Comparison of ENCODE assay signal across 8 mouse cellular contexts in genomic region chr2:104742741-104743064, GRCm38 (mm10). TPM values are rescaled to one million over a fixed set of nuclear protein-coding genes. Genes with fewer than 3 reads are reported as not detected.
DNase-seq lines count a peak whose midpoint lies in the region; ATAC-seq and TF ChIP-seq lines count a peak whose summit lies in the region.

Gene Depdc7, minus strand, starts transcription at chr2:104742878.

- TF ChIP-seq CTCF in hindbrain, postnatal 0 days (IDR thresholded peaks at IDR 0.05; ENCODE audit: low read depth): no peak
- TF ChIP-seq CTCF in left cerebral cortex, adult 2 months (IDR thresholded peaks at IDR 0.05): no peak

- DNase-seq in WW6 (ENCODE audit: low read depth, low spot score): peak; percentile 93
- peak; percentile 75 to 84 for DNase-seq in cerebellum, postnatal 36 days
- peak; percentile 83 to 87 for DNase-seq in gastrocnemius, adult 8-10 months (ENCODE audit: low spot score in 2 of 2)
- peak; percentile 78 for DNase-seq in hindbrain, postnatal 0 days (ENCODE audit: low spot score)
- DNase-seq in left cerebral cortex, adult 2 months (ENCODE audit: extremely low spot score in 1 of 2, low spot score in 2 of 2): peak; percentile 86
- DNase-seq in retina, postnatal 7 days (ENCODE audit: low read depth, low spot score): peak; percentile 61
- DNase-seq in urinary bladder, postnatal 10 days (ENCODE audit: low spot score): peak; percentile 70

- intact Hi-C loops in left cerebral cortex, adult 2 months (cut with DNase I): loop anchor here (2.0 to 5.0 kb wide), 2 partner anchors 30 to 55 kb away; partner anchors contain the start of gene Tcp11l1

- peak within 1 kb of the TSS; percentile 98 for H3K4me2 ChIP-seq in hindbrain, postnatal 0 days (ENCODE audit: low read depth, low read length)

- under 1% methylated on average over 31 of the region's 31 CpGs for WGBS in hindbrain, postnatal 0 days
- WGBS in macrophage (ENCODE audit: missing documents): 1% methylated on average over 31 of the region's 31 CpGs

- no peaks in the 10 kb centered on the region for H3K4me1 ChIP-seq in hindbrain, postnatal 0 days (ENCODE audit: insufficient read depth, low read length)

- 0 out of 2 replicates have a peak within 1 kb of the TSS, but pooled peaks have one; percentile 11 for H3K27ac ChIP-seq in hindbrain, postnatal 0 days
- H3K27ac ChIP-seq in left cerebral cortex, adult 2 months: no peak within 1 kb of the TSS
- no peak within 1 kb of the TSS for H3K27ac ChIP-seq in macrophage

- peak within 1 kb of the TSS; percentile 78 for H3K4me3 ChIP-seq in hindbrain, postnatal 0 days (ENCODE audit: low read length)
- H3K4me3 ChIP-seq in left cerebral cortex, adult 2 months: peak within 1 kb of the TSS; percentile 73
- peak within 1 kb of the TSS; percentile 43 for H3K4me3 ChIP-seq in macrophage (ENCODE audit: inconsistent target)

- ATAC-seq in hindbrain, postnatal 0 days: peak; percentile 89

- H3K9me3 ChIP-seq in hindbrain, postnatal 0 days (ENCODE audit: low read length): no peaks in the 10 kb centered on the region

- H3K36me3 ChIP-seq in hindbrain, postnatal 0 days (ENCODE audit: insufficient read depth, low read length): no peaks in the 10 kb centered on the region
- H3K36me3 ChIP-seq in macrophage (ENCODE audit: inconsistent target): no peaks in the 10 kb centered on the region

- peaks cover 24% of the 10 kb centered on the region; the same call in 1 of the 2 replicates for H3K79me2 ChIP-seq in macrophage (ENCODE audit: inconsistent target)

- H3K27me3 ChIP-seq in hindbrain, postnatal 0 days (ENCODE audit: insufficient read depth, low read length): no peaks in the 10 kb centered on the region

- peak within 1 kb of the TSS; percentile 58 for H3K9ac ChIP-seq in hindbrain, postnatal 0 days (replicated peaks; ENCODE audit: low read length)

RNA-seq across cellular contexts. Expression of gene Depdc7, which starts in this region (rescaled TPM):
- 1 to 10 TPM; 1.4 to 2.9 (median 2.5) TPM for total RNA-seq in gastrocnemius, adult 8-10 months (2022)
- total RNA-seq in hindbrain, postnatal 0 days (2014; rRNA removed): 1.3 and 1.8 TPM in 2 replicates
- 0.59 and 1.2 TPM in 2 replicates for polyA plus RNA-seq in hindbrain, postnatal 0 days (2015; fragmentation: Nextera tagmentation; extraction: Ambion mirVana)
- total RNA-seq in left cerebral cortex, adult 2 months (2021): 1 to 10 TPM in 1 of 2 experiments, under 1 TPM in 1; 0.63 to 1.4 TPM
- total RNA-seq in macrophage (2018; cell fraction: chromatin; rRNA removed): 10 to 100 TPM in 2 of 26 experiments, 1 to 10 TPM in 22, under 1 TPM in 2; 0.78 to 14.2 (median 6.4) TPM
- 1 to 10 TPM; 1.7 to 8.2 (median 4.7) TPM for total RNA-seq in macrophage (2018; cell fraction: cytosol; rRNA removed)
- total RNA-seq in macrophage (2018; cell fraction: nucleus; rRNA removed): 10 to 100 TPM in 1 of 26 experiments, 1 to 10 TPM in 25; 1.1 to 11.3 (median 2.9) TPM
- polyA plus RNA-seq in macrophage (2018): 7.6 to 10.3 TPM (median 7.7 TPM) in 3 replicates
